Mouse (Mus musculus) retina, adult 2 months (tissue): Measurements from ENCODE around the gene Wdpcp.

Experiments used
- DNase-seq: peaks from one replicate; pipeline ENCODE4 v3.0.0-alpha.2; 2012; ENCODE audit warnings: low read depth, low spot score

The Wdpcp gene

GRCm38 (mm10) chr11:21569456-21570108, 2.5 kb upstream of the Wdpcp start:
- DNase-seq, result no peak

- DNase-seq, result no peak
These were observed 1.9 kb upstream of the Wdpcp start for GRCm38 (mm10) chr11:21570109-21570474.

GRCm38 (mm10) chr11:21570973-21571372, 1.1 kb upstream of the Wdpcp start:
- peak; percentile 29 for DNase-seq

GRCm38 (mm10) chr11:21581472-21581871, 9.4 kb downstream of the Wdpcp start:
- DNase-seq, result no peak

DNA sequence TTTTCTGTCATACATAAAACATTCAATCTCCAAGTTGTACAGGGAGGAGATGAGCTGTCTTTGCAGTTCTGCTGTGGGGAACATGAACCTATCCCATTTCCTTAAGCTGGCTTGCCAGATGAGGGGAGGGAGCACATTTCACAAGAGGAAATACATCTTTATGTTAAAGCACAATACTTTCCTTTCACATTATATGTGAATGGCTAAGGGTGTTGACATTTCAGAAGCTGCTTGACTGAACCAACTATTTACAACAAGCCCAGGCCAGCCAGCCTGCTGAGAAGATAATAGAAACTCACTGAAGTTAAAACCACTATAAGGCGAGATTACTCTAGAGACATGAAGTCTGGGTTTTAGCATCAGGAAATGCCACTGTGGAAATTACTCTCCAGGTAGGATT, 11.3 kb downstream of the Wdpcp start:
- DNase-seq, result no peak

GRCm38 (mm10) chr11:21602497-21602896, 30.5 kb downstream of the Wdpcp start:
- DNase-seq, result no peak

DNA sequence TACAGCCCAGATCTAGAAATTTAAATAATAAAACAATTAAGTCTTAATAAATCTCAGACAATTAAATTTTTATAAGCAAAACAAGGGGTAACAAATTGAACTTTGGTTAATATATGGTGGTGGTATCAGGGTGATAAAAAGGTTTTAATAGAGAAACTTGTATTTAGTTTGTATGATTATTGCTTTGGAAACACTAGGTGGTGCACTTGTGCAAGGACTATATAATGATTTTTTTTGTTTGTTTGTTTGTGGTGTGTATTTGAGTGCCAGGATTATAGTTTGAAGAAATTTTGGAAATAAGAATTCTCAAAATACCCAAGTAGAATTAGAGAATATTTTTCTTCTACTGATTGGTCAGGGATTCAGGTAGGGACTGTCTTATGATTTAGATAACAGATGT, 43.9 kb downstream of the Wdpcp start:
- DNase-seq, result no peak

DNA sequence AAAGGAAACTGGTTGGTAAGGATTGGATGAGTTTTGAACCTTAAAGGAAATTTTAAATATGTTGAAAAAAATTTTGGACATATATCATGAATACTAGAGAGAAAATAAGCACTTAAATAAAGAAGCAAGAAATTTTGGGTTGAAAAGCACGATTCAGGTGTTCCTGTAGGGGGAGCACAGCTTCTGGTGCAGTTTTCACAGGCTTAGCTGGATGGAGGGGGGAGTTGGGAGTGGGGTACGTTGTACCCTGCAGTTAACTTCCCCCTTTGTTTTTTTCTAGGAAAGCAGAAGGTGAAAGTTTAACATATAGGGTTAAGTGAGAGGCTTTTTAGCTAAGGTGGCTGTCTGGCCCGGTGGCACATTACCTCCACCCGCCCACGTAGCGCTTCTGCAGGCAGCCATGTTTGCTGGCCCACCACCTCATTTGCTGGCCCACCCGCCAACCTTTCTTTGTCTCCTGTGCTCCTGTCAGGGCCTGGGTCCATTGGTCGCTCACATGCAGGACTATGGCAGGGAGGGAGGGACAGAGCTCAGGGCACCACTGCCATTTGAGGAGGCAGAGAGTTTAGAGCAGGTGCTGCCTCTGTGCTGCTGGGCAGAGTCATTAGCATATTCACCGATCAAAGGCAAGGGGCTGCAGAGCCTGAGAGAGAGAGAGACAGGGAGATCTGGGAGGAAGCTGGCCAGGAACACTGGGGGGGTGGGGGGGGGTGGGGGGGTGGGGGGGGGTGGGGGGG, 62.3 kb downstream of the Wdpcp start:
- no peak for DNase-seq

GRCm38 (mm10) chr11:21638341-21638740, 66.3 kb downstream of the Wdpcp start:
- DNase-seq, result no peak

GRCm38 (mm10) chr11:21639534-21639933, 67.5 kb downstream of the Wdpcp start:
- no peak for DNase-seq

- DNase-seq, result no peak
These were observed 72.2 kb downstream of the Wdpcp start for GRCm38 (mm10) chr11:21644231-21644630.

- DNase-seq, result no peak
These were observed 74.1 kb downstream of the Wdpcp start for GRCm38 (mm10) chr11:21646136-21646535.

- peak; percentile 2 for DNase-seq
These were observed 87.0 kb downstream of the Wdpcp start for GRCm38 (mm10) chr11:21658985-21659384.

DNA sequence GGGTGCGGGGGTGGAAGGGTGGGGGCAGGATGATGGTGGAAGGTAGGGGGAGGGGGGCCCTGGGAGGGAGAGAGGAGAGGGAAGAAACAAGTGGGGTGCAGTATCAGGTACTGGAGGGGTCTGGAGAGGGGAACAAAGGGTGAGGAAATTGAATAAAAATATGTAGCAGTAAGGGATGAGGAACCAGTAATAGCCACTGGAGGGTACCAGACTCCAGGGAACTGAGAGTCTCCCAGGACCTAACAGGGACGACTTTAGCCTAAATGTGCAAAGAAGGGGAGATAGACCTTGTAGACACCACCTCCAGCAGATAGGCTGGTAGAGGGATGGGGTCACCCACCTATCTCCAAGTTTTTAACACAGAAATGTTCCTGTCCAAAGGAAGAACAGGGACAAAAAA, 105.0 kb downstream of the Wdpcp start:
- no peak for DNase-seq

GRCm38 (mm10) chr11:21688441-21688840, 116.4 kb downstream of the Wdpcp start:
- DNase-seq, result no peak

GRCm38 (mm10) chr11:21690730-21691129, 118.7 kb downstream of the Wdpcp start:
- no peak for DNase-seq

DNA sequence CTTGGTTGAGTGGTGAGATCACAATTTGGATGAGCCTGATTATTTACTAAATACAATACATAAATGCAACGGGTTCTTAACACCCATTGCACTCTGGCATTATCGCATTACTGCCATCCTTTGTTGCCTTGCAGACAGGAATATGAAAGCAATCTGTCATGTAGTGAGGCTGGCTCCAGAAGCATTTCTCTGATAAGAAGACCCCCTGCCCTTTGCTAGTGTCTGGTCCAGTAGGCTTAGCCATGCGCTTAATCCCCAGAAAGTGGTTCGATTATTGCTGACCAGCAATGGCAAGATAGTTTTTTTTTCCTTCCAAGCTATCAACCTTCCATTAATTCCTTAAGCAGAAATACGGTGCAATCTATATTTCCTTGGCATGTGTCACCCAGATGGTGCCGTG, 122.1 kb downstream of the Wdpcp start:
- DNase-seq, result no peak

DNA sequence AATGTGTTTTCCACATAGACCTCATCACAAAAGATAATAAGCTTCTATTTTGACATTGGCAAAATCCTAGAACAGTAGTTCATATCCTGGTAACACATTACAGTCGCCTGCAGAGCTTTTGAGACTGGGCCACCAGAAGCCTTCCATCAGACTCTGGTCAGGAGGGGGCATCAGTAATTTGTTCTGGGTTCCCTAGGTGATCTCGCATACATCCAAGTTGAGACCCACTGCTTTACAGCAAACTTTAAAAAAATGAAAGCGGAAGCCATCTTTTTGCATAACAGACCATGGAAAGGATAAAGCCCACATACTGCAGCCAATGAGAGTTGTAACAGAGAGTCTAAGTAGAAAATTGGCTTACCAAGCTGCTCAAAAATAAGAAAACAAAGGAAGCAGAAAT, 125.6 kb downstream of the Wdpcp start:
- no peak for DNase-seq

DNA sequence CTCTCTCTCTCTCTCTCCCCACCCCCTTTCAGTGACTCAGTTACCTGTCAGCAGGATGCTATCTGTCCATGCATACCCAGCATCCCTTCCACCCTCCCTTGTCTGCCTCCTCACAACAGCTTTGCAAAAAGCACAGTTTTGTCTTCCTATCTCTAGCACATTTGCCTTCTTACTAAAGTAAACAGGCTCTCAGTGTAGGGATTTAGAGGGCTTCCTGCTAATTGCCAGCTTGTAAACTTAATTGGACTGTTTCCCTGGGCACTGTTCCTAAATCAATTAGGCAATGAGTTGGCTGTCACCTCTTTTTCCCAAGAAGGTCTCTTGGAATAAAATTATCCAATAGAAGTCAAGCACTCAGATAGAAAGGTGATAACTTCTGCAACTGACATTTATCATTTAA, 141.5 kb downstream of the Wdpcp start:
- DNase-seq, result no peak

DNA sequence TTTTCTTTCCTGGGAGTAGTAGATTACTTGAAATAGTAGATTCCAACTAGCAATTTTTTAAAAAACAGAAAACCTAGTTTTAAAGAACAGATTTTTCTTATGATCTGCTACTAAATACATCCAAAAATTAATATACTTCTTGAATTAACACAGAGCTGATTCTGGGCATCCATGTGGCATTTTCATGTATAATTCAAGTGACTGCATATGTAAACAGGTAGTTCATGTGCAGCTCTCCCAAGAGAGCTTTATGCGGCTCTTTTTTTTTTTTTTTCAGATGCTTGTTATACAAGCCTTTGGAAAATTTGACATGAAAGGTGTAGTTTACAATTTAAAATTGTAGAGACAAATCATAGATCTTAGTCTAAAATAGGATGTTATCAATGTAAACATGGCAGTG, 142.0 kb downstream of the Wdpcp start:
- DNase-seq, result no peak

GRCm38 (mm10) chr11:21726329-21726728, 154.3 kb downstream of the Wdpcp start:
- no peak for DNase-seq

GRCm38 (mm10) chr11:21729056-21729455, 157.0 kb downstream of the Wdpcp start:
- no peak for DNase-seq

GRCm38 (mm10) chr11:21729961-21730360, 157.9 kb downstream of the Wdpcp start:
- no peak for DNase-seq
